Mouse (Mus musculus): ENCODE measurements around the gene Tfap2e. TPM values are rescaled to one million over a fixed set of nuclear protein-coding genes. Genes with fewer than 3 reads are reported as not detected.

Gene Tfap2e
- polyA plus RNA-seq, 1 experiment from 2014 or later = 0.87 TPM

GRCm38 (mm10) chr4:126750863-126751555 lies 15.0 kb upstream of the Tfap2e start:
- H3K4me1 ChIP-seq = peaks cover 54% of the 10 kb centered on the region
- no peak overlapping the region for H3K27ac ChIP-seq
- H3K9me3 ChIP-seq = no peaks in the 10 kb centered on the region
- no peak for ATAC-seq (ENCODE audit: low FRiP score)
- WGBS = 75% methylated on average over 8 of the region's 8 CpGs
- peaks cover 39% of the 10 kb centered on the region for H3K36me3 ChIP-seq (replicated peaks)
- peak overlapping the region; percentile 76; the same call in 1 of the 2 replicates for H3K4me3 ChIP-seq (replicated peaks)
- no peaks in the 10 kb centered on the region for H3K27me3 ChIP-seq
- peak overlapping the region; percentile 91; the same call in 1 of the 2 replicates for H3K9ac ChIP-seq
- peak overlapping the region; percentile 99 for H3K4me2 ChIP-seq

- Histone ChIP-seq H3K9me3 (no peaks in the 10 kb centered on the region), H3K36me3 (replicated peaks) (peaks cover 46% of the 10 kb centered on the region), H3K9ac (no peak overlapping the region), H3K4me1 (peaks cover 60% of the 10 kb centered on the region), H3K27me3 (no peaks in the 10 kb centered on the region), H3K4me2 (peak overlapping the region; percentile 3; the same call in 1 of the 2 replicates), H3K27ac (no peak overlapping the region), H3K4me3 (replicated peaks) (no peak overlapping the region)
- no peak for ATAC-seq (ENCODE audit: low FRiP score)
- WGBS = 88% methylated on average over 26 of the region's 26 CpGs
Measured at GRCm38 (mm10) chr4:126750046-126750683, 14.1 kb upstream of the Tfap2e start.

DNA sequence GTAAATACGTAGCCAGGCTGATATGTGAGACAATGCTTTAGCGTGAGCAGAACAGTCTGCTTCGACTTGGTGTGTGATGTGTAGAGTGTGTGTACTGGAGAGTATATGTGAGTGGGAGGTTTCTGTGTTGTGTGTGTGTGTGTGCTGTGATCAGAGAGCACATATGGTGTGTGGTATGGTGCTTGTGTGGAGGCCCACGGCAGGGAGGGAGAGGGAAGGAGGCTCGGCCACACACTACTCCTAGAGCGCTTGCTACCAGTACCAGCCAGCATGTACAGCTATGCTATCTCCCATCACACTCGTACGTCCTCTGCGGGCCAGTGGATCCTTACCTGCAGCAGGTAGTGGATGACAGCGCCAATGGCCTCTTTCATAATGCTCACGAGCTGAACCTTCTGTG lies 13.5 kb upstream of the Tfap2e start:
- WGBS = 88% methylated on average over 11 of the region's 11 CpGs
- peaks cover 3% of the 10 kb centered on the region for H3K27me3 ChIP-seq
- no peak overlapping the region for H3K9ac ChIP-seq
- no peaks in the 10 kb centered on the region for H3K9me3 ChIP-seq
- no peak overlapping the region for H3K4me3 ChIP-seq (replicated peaks)
- peaks cover 55% of the 10 kb centered on the region for H3K4me1 ChIP-seq
- peaks cover 52% of the 10 kb centered on the region for H3K36me3 ChIP-seq (replicated peaks)
- no peak for ATAC-seq (ENCODE audit: low FRiP score)
- no peak overlapping the region for H3K27ac ChIP-seq
- 0 out of 2 replicates have a peak overlapping the region, but pooled peaks have one; percentile 19 for H3K4me2 ChIP-seq

DNA sequence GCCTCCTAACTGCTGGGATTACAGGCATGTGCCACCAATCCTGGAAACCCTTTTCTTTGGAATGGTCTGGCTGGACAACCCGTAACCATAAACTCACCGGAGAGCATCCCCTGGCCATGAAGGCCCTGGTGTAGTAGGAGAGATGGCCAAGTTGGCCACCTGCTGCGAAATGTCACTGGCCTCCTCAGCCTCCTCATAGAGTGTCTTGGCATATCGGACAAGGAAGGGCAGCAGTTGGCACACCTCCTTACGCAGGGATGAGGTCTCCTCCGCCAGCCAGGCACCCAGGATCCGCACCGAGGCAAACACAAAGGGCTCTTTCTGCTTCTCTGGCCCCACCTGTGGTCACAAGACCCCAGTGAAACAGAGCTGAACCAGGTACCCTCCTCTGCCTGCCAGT lies 12.3 kb upstream of the Tfap2e start:
- WGBS = 96% methylated on average over 8 of the region's 8 CpGs
- Histone ChIP-seq H3K36me3 (replicated peaks) (peaks cover 58% of the 10 kb centered on the region), H3K27ac (no peak overlapping the region), H3K27me3 (peaks cover 14% of the 10 kb centered on the region), H3K9ac (no peak overlapping the region), H3K9me3 (no peaks in the 10 kb centered on the region), H3K4me3 (replicated peaks) (no peak overlapping the region), H3K4me2 (no peak overlapping the region), H3K4me1 (peaks cover 60% of the 10 kb centered on the region)
- no peak for ATAC-seq (ENCODE audit: low FRiP score)

DNA sequence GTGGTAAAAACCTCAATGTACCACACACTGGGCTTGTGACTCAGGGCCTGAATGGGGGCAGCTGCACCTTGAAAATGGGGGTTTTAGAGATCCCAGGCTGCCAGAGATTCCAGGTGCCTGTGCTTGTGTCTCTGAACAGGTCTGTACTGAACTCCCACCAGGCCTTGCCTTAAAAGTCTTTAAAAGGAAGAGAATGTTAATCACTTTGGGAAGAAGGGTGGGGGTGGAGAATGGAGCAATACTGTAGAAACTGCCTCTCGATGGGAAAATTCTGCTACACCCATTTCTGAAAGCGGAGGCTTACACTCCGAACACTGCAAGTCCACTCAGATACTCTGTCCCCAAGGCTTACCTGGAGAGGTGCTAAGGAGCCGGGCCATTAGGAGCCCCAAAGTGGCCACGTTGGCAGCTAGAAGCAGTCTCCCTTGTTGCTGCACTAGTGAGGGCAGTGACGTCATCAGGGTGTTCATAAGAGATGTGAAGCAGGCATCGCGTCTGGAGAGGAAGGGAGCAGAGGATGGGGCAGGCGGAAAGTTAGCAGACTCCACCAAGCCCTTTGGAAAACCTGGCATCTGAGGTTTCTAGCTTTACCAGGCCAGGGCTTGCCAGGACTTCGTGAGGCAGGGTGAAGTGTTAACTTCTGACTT lies 10.3 kb upstream of the Tfap2e start:
- Histone ChIP-seq H3K4me2 (no peak overlapping the region), H3K4me3 (replicated peaks) (no peak overlapping the region), H3K36me3 (replicated peaks) (peaks cover 58% of the 10 kb centered on the region), H3K4me1 (peaks cover 50% of the 10 kb centered on the region), H3K27ac (no peak overlapping the region), H3K27me3 (peaks cover 33% of the 10 kb centered on the region), H3K9ac (no peak overlapping the region), H3K9me3 (no peaks in the 10 kb centered on the region)
- WGBS = 85% methylated on average over 10 of the region's 10 CpGs
- no peak for ATAC-seq (ENCODE audit: low FRiP score)

DNA sequence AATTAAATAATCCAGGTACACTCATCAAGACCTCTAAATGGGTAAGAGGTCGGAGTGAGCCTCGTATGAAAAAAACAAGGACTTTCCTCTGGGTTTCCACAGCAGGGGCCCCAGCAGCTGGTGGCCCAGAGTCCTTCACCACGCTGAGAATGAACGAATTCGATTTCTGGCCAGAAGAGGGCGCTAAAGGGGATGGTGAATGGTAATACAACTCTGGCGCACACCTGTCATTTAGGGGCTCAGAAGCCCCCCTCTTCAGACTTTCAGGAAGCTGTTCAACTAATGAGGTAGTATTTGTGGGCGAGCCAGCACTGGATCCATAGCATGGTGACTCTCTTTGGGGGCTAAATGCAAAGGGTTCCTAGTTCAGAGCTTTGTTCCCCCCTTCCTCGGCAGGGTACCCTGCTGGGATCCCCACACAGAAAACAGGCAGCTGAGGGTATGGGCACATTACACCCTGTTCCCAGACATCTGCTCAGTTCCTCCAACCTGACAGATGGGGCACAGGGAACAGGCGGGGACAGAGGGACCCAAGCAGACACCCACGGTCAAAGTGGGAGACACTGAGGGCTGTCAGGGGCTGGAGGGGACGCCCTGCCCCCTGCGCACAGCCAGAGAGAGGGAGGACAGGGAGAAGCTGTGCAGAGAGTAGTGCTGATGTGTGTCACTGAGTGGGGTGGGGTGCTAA lies 9.6 kb upstream of the Tfap2e start:
- peaks cover 43% of the 10 kb centered on the region for H3K4me1 ChIP-seq
- H3K36me3 ChIP-seq (replicated peaks) = peaks cover 58% of the 10 kb centered on the region
- no peak overlapping the region for H3K4me3 ChIP-seq (replicated peaks)
- H3K4me2 ChIP-seq = no peak overlapping the region
- H3K9ac ChIP-seq = no peak overlapping the region
- peaks cover 33% of the 10 kb centered on the region for H3K27me3 ChIP-seq
- ATAC-seq (ENCODE audit: low FRiP score) = peak; percentile 16; the same call in 1 of the 2 replicates
- WGBS = 37% methylated on average over 13 of the region's 13 CpGs
- H3K9me3 ChIP-seq = no peaks in the 10 kb centered on the region
- no peak overlapping the region for H3K27ac ChIP-seq

DNA sequence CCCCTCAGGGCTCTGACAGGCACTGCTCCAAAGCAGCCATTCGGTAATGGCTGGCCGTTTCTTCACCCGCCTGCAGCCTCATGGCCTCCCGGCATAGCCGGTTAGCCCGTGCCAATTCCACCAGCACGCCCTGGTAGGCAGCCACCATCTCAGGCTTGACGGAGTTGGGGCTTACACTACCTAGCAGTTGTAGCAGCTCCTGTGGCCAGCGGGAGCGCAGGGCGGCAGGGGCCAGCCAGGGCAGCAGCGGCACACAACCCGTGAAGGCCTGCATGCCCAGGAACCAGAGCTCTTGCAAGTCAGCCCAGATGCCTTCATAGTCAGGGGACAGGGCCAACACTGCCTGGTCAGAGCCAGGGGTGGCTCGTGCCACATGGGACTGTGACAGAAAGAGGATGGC lies 8.8 kb upstream of the Tfap2e start:
- H3K27me3 ChIP-seq = peaks cover 39% of the 10 kb centered on the region

GRCm38 (mm10) chr4:126743713-126744112 lies 7.7 kb upstream of the Tfap2e start:
- WGBS = 7% methylated on average over 11 of the region's 11 CpGs
- no peak overlapping the region for H3K4me3 ChIP-seq (replicated peaks)
- no peak overlapping the region for H3K4me2 ChIP-seq
- peaks cover 41% of the 10 kb centered on the region for H3K36me3 ChIP-seq (replicated peaks)
- H3K9me3 ChIP-seq = no peaks in the 10 kb centered on the region
- ATAC-seq (ENCODE audit: low FRiP score) = no peak
- peaks cover 32% of the 10 kb centered on the region for H3K4me1 ChIP-seq
- H3K27ac ChIP-seq = no peak overlapping the region
- H3K9ac ChIP-seq = no peak overlapping the region
- peaks cover 51% of the 10 kb centered on the region for H3K27me3 ChIP-seq

More for the DNA sequence above, 8.8 kb upstream of the Tfap2e start:
- H3K4me1 ChIP-seq = peaks cover 42% of the 10 kb centered on the region
- no peak overlapping the region for H3K4me2 ChIP-seq
- no peak for ATAC-seq (ENCODE audit: low FRiP score)
- no peak overlapping the region for H3K9ac ChIP-seq
- H3K27ac ChIP-seq = no peak overlapping the region
- H3K9me3 ChIP-seq = no peaks in the 10 kb centered on the region
- peaks cover 51% of the 10 kb centered on the region for H3K36me3 ChIP-seq (replicated peaks)
- no peak overlapping the region for H3K4me3 ChIP-seq (replicated peaks)
- 90% methylated on average over 14 of the region's 14 CpGs for WGBS

DNA sequence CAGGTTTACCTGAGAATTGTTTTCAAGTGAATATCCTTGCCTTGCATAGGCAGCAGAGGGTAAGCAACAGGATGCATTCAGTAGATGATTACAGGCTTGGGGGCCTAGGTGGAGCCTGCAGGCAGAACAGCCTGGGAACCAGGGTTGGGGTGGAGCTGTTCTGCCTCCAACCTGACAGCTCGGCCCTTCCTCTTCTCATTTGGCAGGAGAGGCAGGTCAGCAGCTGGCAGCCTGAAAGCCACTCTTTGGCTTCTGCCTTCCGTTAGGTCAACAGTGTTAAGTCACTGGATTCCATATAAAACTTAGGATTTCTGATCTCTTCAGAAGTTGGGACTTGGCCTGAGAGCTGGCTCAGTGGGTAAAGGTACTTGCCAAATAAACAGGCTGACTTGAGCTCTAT lies 6.9 kb upstream of the Tfap2e start:
- no peak overlapping the region for H3K4me2 ChIP-seq
- H3K27ac ChIP-seq = no peak overlapping the region
- peaks cover 29% of the 10 kb centered on the region for H3K4me1 ChIP-seq
- peaks cover 33% of the 10 kb centered on the region for H3K36me3 ChIP-seq (replicated peaks)
- H3K9ac ChIP-seq = no peak overlapping the region
- ATAC-seq (ENCODE audit: low FRiP score) = no peak
- no peaks in the 10 kb centered on the region for H3K9me3 ChIP-seq
- WGBS = 68% methylated on average over 2 of the region's 2 CpGs
- H3K27me3 ChIP-seq = peaks cover 58% of the 10 kb centered on the region
- no peak overlapping the region for H3K4me3 ChIP-seq (replicated peaks)

GRCm38 (mm10) chr4:126741448-126741847 lies 5.4 kb upstream of the Tfap2e start:
- H3K4me1 ChIP-seq = peaks cover 29% of the 10 kb centered on the region
- H3K27me3 ChIP-seq = peaks cover 73% of the 10 kb centered on the region
- no peak overlapping the region for H3K4me3 ChIP-seq (replicated peaks)
- H3K9ac ChIP-seq = no peak overlapping the region
- no peaks in the 10 kb centered on the region for H3K9me3 ChIP-seq
- 4% methylated on average over 12 of the region's 12 CpGs for WGBS
- no peak overlapping the region for H3K4me2 ChIP-seq
- no peak overlapping the region for H3K27ac ChIP-seq
- ATAC-seq (ENCODE audit: low FRiP score) = peak; percentile 63
- H3K36me3 ChIP-seq (replicated peaks) = peaks cover 24% of the 10 kb centered on the region

- no peak for ATAC-seq (ENCODE audit: low FRiP score)
- Histone ChIP-seq H3K4me3 (replicated peaks) (no peak overlapping the region), H3K4me1 (peaks cover 34% of the 10 kb centered on the region), H3K27ac (no peak overlapping the region), H3K36me3 (replicated peaks) (peaks cover 11% of the 10 kb centered on the region), H3K9me3 (no peaks in the 10 kb centered on the region), H3K4me2 (no peak overlapping the region), H3K27me3 (peaks cover 87% of the 10 kb centered on the region), H3K9ac (no peak overlapping the region)
- WGBS = 17% methylated on average over 10 of the region's 10 CpGs
Measured at GRCm38 (mm10) chr4:126739966-126740676, 4.1 kb upstream of the Tfap2e start.

All from forebrain, embryonic 12.5 days (tissue).